Mouse (Mus musculus) v-Abl transformed pro-B cells (cell line): ENCODE measurements around the gene Fkbp3.
"Not testable (repeated sequence)": the region's sequence is repeated elsewhere in the genome, so short reads cannot be mapped to it uniquely, and the experiment has no call there.

Experiments used
- in situ Hi-C, 2 experiments: fragments of 400-800 bp; cut with MboI; formaldehyde crosslinking; loops; one replicate each; pipeline ENCODE4 v1.15.1; 2025; ENCODE audit not compliant: unreplicated experiment in 2 of 2

The Fkbp3 gene

DNA sequence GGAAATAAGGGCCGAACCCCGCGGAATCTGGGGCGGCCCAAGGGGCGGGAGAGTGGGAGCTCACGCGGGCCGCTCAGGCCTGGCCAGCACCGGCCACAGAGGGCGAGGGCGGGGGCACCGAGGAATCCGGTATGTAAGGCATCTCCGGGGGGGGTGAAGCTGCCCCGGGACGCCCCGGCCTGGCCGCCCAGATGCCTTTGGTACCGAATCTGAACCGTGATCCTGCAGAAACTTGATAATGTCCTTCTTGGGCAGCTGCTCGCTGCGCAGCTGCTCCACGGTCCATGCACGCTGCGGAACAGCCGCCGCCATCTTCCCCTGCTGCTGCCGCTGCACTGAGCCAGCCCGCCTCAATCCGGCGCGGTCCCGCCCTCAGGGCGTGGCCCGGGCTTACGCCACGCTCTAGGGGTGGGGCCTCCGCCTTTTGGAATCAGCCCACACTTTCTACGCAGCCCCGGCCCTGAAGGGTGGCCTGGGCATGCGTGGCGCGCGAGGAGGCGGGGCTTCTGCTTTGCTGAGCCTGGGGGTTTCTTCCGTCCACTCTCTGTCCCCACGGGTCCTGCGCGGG, at the start of gene Fkbp3:
Gene Fkbp3, minus strand, starts transcription at position 397 of the 568 bp plus-strand sequence.
- in situ Hi-C loops: loop anchor here (5.0 to 10.0 kb wide), 2 partner anchors 106 to 109 kb away; partner anchors contain the start of genes Klhl28 (in 2 of the 2) and Togaram1 (in 2 of the 2)

DNA sequence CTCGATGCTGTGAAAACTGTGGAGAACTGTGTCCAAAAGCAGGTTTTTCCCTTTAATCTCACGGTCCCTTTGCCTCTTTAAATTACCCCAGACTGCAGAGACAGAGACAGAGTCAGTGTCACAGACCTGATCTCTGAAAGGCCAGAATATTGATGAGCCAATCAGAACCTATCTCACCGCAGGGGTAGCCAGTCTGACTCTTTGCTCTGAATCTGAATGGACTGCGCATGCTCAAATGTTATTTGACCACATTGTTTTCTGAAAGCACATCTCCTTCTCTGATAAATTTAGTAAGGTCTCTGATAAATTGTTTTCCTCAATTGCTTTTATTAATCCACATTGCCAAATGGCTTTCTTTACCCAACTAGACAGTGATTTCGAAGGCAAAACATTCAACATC, 45.6 kb upstream of the Fkbp3 start:
- in situ Hi-C loops: no loop called here

DNA sequence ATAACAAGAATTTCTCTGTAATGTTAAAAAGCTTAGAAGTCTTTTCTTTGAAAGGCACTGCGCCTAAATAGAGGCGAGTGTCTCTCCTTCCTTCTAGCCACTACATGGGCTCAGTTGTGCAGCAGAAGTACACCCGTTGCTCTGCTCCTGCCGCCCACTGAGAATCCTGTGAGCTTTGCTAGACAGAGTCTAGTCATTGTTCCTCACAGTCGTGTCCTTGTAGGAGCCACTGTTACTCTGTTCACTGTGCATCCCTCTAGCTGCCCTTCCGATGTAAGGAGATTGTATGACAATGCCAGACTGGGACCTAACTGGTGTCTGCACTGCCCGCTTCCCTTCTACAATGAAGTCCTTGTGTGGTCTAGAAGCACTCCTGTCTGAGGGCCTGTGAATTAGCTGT, 45.2 kb upstream of the Fkbp3 start:
- in situ Hi-C loops: no loop called here

GRCm38 (mm10) chr12:65114978-65115377, 41.2 kb upstream of the Fkbp3 start:
- in situ Hi-C loops: not testable (repeated sequence)

- in situ Hi-C loops: no loop called here
Measured at GRCm38 (mm10) chr12:65113925-65114324, 40.1 kb upstream of the Fkbp3 start.

DNA sequence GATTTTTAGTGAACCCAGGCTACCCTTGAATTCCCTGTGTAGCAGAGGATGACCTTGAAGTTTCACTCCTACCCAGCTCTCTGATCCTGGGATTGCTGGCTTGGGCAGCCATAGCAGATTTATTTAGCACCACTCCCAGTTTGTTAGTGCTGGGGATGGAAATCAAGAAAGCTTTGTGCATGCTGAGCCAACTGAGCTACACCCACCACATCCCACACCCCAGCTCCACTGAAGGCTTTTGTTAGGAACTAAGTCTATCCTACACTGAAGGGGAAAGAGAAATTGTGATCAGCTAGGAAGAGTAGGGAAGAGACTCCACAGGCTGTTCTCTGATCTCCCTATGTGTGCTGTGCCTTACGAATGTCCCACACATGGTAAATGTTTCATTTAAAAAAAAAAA, 39.0 kb upstream of the Fkbp3 start:
- in situ Hi-C loops: no loop called here

GRCm38 (mm10) chr12:65111503-65111902, 37.7 kb upstream of the Fkbp3 start:
- in situ Hi-C loops: no loop called here

GRCm38 (mm10) chr12:65108746-65109145, 34.9 kb upstream of the Fkbp3 start:
- in situ Hi-C loops: no loop called here

DNA sequence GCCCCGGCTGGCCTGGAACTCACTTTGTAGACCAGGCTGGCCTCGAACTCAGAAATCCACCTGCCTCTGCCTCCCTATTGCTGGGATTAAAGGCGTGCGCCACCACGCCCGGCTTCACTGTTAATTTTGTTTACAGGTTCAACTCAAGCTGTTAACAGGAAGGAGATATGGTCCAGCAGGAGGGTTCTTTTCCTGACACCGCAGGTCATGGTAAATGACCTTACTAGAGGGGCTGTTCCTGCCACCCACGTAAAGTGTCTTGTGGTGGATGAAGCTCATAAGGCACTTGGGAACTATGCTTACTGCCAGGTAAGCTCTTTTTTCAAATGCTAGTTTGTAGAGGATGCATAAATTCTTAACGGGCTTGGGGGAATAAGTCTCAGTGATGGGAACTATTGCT, 3.1 kb upstream of the Fkbp3 start:
- in situ Hi-C loops: loop anchor here in 1 of 2 experiments (10.0 kb wide), 1 partner anchor 112 kb away; the partner anchor contains the start of genes Klhl28 and Togaram1

GRCm38 (mm10) chr12:65075733-65076310, 2.0 kb upstream of the Fkbp3 start:
- in situ Hi-C loops: loop anchor here in 1 of 2 experiments (10.0 kb wide), 1 partner anchor 111 kb away; the partner anchor contains the start of genes Klhl28 and Togaram1

DNA sequence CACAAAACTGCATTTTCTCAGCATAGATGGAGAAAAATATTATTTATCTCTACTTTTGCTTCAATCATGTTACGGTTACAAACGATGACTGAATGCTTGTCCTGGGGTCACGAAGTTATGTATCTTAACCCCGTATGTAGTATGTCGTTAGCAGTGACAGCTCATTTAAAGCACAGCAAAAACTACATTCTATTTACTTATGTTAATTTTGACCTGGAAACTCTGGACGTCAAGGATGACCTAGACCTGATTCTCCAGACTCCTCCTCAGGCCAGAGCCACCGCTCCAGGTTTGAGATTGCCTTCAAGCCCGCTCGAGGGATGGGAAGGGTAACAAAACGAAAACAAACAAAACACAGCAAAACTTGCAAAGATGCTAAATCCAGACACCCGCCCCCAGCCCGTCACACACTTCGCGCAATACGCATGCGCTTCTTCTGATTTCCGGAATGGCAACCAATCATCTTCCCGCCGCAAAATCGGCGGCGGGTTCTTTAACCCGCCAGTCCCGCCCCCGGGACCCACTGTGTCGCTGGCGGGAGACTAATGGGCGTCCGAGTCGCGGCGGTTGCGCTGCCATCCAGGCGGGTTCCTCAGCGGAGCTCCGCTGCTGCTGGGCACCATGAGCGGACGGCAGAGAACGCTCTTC, 1.4 kb upstream of the Fkbp3 start, which contains the start of gene Fancm:
Gene Fancm, plus strand, starts transcription at position 519 of the 648 bp plus-strand sequence.
- in situ Hi-C loops: loop anchor here in 1 of 2 experiments (10.0 kb wide), 1 partner anchor 110 kb away; the partner anchor contains the start of genes Klhl28 and Togaram1

GRCm38 (mm10) chr12:65074651-65075050, 844 bp upstream of the Fkbp3 start:
- in situ Hi-C loops: loop anchor here (5.0 to 10.0 kb wide), 2 partner anchors 107 to 110 kb away; partner anchors contain the start of genes Klhl28 (in 2 of the 2) and Togaram1 (in 2 of the 2)

- in situ Hi-C loops: loop anchor here (5.0 to 10.0 kb wide), 2 partner anchors 106 to 108 kb away; partner anchors contain the start of genes Klhl28 (in 2 of the 2) and Togaram1 (in 2 of the 2)
Measured at GRCm38 (mm10) chr12:65072911-65073610, 746 bp downstream of the Fkbp3 start.

DNA sequence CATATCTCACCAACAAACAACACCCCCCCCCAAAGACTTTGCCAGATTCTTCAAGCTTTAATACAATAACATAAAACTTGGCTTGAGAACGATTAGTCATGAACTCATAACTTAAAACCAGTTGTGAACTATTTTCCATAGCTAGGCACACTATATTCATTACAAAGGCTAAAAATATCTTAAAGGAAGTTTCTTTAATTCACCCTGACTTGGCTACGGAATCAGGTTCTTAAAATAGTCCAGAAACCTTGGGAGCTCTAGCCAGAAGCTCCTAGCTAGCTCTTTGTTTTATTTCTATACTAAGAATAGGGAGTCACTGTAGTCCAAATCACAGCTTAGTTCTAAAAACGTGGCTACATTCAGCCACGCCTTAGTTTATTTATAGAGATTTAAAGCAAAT, 5.4 kb downstream of the Fkbp3 start:
- in situ Hi-C loops: no loop called here

GRCm38 (mm10) chr12:65066234-65066633, 7.6 kb downstream of the Fkbp3 start:
- in situ Hi-C loops: no loop called here

DNA sequence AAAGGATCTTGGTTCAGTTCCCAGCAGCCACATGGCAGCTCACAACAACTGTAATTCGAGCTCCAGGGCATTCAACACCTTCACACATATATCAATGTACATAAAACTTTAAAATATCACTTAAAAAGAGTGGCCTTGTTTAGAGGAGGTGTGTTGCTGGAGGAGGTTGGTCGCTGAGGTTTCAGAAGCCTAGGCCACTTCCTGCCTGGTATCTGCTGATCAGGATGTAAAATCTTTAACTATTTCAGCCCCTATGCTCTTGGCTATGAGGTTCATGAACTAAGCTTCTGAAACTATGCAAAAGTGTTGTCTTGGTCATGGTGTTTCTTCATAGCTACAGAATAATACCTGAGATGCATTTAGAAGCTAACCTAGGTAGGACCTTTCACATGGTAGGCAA, 8.6 kb downstream of the Fkbp3 start:
- in situ Hi-C loops: no loop called here

DNA sequence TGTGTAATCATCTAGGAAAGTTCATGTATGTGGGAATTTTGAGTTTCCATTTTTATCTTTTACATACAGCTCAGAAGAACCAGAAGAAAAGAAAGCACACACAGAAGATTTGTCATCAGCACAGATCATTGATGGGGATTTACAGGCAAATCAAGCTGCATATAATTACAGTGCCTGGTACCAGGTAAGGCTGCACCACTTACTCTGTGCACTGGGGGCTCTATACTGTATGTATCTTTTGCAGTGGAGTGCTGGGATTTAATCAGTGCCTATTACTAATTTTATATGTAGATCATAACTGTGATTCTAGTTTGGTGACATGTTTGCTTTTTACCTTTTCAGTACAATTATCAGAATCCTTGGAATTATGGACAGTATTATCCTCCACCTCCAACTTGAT, 12.7 kb downstream of the Fkbp3 start:
- in situ Hi-C loops: no loop called here

- in situ Hi-C loops: no loop called here
Measured at GRCm38 (mm10) chr12:65058203-65058602, 15.6 kb downstream of the Fkbp3 start.

- in situ Hi-C loops: no loop called here
Measured at GRCm38 (mm10) chr12:65048799-65049198, 25.0 kb downstream of the Fkbp3 start.

- in situ Hi-C loops: no loop called here
Measured at GRCm38 (mm10) chr12:65037546-65037937, 36.3 kb downstream of the Fkbp3 start.
